Mouse (Mus musculus): ENCODE data around the gene Kat6b. TPM values are rescaled to one million over a fixed set of nuclear protein-coding genes. Genes with fewer than 3 reads are reported as not detected.

Kat6b gene
- polyA plus RNA-seq, 1 experiment, result 9.5 TPM

DNA sequence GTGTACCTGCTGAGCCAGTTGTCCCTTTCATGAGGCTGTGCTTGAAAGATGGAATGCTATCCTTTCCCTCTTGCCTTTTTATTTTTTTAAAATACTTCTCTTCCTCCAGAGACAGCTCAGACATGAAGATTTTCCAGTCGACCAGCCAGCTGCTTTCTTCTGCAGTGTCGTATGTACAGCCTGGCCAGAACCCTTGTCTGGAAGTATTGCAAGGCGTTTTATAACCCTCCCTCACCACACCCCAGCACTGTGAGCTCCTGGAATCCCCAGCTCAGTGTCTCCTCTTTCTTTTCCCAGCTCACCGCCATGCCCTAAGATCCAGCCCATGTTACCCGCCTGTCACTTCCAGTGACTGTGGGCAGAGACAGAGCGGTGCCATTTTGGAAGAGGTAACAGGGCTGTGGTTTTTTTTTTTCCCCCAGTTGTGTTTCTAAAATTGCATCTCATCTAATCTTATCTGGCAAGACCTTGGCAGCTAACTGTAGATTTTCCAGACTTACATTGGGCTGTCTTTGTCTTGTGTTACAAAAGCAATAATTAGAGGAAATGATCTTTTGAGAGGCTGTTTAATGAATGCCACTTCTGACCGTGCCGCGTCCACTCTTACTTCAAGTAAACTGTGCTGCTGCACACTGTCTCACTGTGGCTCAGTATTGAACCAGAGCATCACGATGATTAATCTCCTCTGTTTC is 77.4 kb downstream of the Kat6b start:
- Histone ChIP-seq H3K36me3 (ENCODE audit: control insufficient read depth, insufficient read depth, low read length) (no peaks in the 10 kb centered on the region), H3K4me3 (ENCODE audit: insufficient read depth, low read depth, low read length) (no peak overlapping the region), H3K27ac (ENCODE audit: insufficient read depth, low read depth, low read length) (no peak overlapping the region), H3K4me1 (ENCODE audit: control insufficient read depth, insufficient read depth, low read length) (peaks cover 4% of the 10 kb centered on the region; the same call in 1 of the 2 replicates), H3K27me3 (replicated peaks; ENCODE audit: control insufficient read depth, insufficient read depth, low read length) (no peaks in the 10 kb centered on the region)
- TF ChIP-seq POLR2A (IDR thresholded peaks at IDR 0.05; ENCODE audit: low read depth, low read length), result no peak
- no peak for TF ChIP-seq CTCF (conservative IDR thresholded peaks at IDR 0.05; ENCODE audit: insufficient read depth, insufficient read length, low read depth, low read length)
- WGBS, result 52% methylated on average over 10 of the region's 10 CpGs
- DNase-seq, result no peak

DNA sequence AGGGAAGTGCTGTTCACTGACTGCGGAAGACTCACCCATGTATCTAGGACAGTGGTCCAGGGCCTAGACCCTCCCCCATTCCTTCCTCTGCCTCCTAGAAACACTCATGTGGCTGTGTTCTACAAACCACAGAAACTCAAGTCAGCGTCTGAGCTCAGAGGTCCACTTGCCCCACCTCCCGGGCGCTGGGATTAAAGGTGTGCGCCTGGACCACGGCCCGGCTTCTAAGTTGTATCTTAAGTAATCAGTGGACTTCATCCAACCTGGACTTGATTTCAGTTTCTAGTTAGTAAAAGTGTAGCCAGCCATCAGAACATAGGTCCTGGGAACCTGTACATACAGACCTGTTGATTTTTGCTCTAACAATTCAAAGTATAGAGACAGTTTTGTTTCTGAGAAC is 78.2 kb downstream of the Kat6b start:
- peak; percentile 78 for DNase-seq
- TF ChIP-seq CTCF (conservative IDR thresholded peaks at IDR 0.05; ENCODE audit: insufficient read depth, insufficient read length, low read depth, low read length), result peak; percentile 21; the same call in 1 of the 2 replicates
- no peak for TF ChIP-seq POLR2A (IDR thresholded peaks at IDR 0.05; ENCODE audit: low read depth, low read length)
- H3K27ac ChIP-seq (ENCODE audit: insufficient read depth, low read depth, low read length), result no peak overlapping the region

GRCm38 (mm10) chr14:21560481-21561209 is 79.4 kb downstream of the Kat6b start:
- Histone ChIP-seq H3K27ac (ENCODE audit: insufficient read depth, low read depth, low read length) (no peak overlapping the region), H3K4me1 (ENCODE audit: control insufficient read depth, insufficient read depth, low read length) (peaks cover 4% of the 10 kb centered on the region; the same call in 1 of the 2 replicates), H3K27me3 (replicated peaks; ENCODE audit: control insufficient read depth, insufficient read depth, low read length) (no peaks in the 10 kb centered on the region), H3K4me3 (ENCODE audit: insufficient read depth, low read depth, low read length) (no peak overlapping the region), H3K36me3 (ENCODE audit: control insufficient read depth, insufficient read depth, low read length) (no peaks in the 10 kb centered on the region)
- TF ChIP-seq POLR2A (IDR thresholded peaks at IDR 0.05; ENCODE audit: low read depth, low read length) (no peak), CTCF (conservative IDR thresholded peaks at IDR 0.05; ENCODE audit: insufficient read depth, insufficient read length, low read depth, low read length) (no peak)
- no peak for DNase-seq
- WGBS, result 88% methylated on average over 11 of the region's 11 CpGs

More for the DNA sequence above, 78.2 kb downstream of the Kat6b start:
- peaks cover 4% of the 10 kb centered on the region; the same call in 1 of the 2 replicates for H3K4me1 ChIP-seq (ENCODE audit: control insufficient read depth, insufficient read depth, low read length)
- H3K27me3 ChIP-seq (replicated peaks; ENCODE audit: control insufficient read depth, insufficient read depth, low read length), result no peaks in the 10 kb centered on the region
- no peak overlapping the region for H3K4me3 ChIP-seq (ENCODE audit: insufficient read depth, low read depth, low read length)
- 59% methylated on average over 7 of the region's 7 CpGs for WGBS
- H3K36me3 ChIP-seq (ENCODE audit: control insufficient read depth, insufficient read depth, low read length), result no peaks in the 10 kb centered on the region

DNA sequence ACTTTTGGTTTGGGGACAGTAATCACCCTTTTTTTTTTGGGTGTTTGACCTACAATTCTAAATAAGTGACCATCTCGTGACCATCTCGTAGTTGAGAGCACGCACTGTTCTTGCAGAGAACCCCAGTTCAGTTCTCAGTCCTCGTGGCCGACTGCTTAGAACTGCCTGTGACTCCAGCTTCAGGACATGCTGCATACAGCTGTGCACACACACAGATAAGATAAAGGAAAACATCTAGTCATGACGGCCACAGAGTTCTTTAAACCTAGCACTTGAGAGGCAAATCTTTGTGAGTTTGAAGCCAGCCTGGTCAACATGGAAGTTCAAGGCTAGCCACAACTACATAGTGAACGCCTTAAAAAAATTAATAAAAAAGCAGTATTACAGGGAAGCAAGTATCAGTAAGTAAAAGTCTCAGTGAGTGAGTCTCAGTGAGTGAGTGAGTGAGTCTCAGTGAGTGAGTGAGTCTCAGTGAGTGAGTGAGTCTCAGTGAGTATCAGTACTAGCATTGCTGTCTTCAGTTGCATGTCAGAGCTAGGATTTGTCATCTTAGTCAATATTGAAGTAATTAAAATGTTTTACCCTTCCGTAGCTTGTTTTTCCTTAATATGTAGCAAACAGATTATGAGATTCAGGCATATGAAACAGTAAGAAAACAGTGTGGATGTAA is 80.3 kb downstream of the Kat6b start:
- Histone ChIP-seq H3K36me3 (ENCODE audit: control insufficient read depth, insufficient read depth, low read length) (no peaks in the 10 kb centered on the region), H3K27ac (ENCODE audit: insufficient read depth, low read depth, low read length) (no peak overlapping the region), H3K27me3 (replicated peaks; ENCODE audit: control insufficient read depth, insufficient read depth, low read length) (no peaks in the 10 kb centered on the region), H3K4me1 (ENCODE audit: control insufficient read depth, insufficient read depth, low read length) (peaks cover 4% of the 10 kb centered on the region; the same call in 1 of the 2 replicates), H3K4me3 (ENCODE audit: insufficient read depth, low read depth, low read length) (no peak overlapping the region)
- 89% methylated on average over 8 of the region's 8 CpGs for WGBS
- no peak for TF ChIP-seq CTCF (conservative IDR thresholded peaks at IDR 0.05; ENCODE audit: insufficient read depth, insufficient read length, low read depth, low read length)
- no peak for TF ChIP-seq POLR2A (IDR thresholded peaks at IDR 0.05; ENCODE audit: low read depth, low read length)
- no peak for DNase-seq

GRCm38 (mm10) chr14:21563584-21564118 is 82.4 kb downstream of the Kat6b start:
- no peak for DNase-seq
- H3K27me3 ChIP-seq (replicated peaks; ENCODE audit: control insufficient read depth, insufficient read depth, low read length), result no peaks in the 10 kb centered on the region

GRCm38 (mm10) chr14:21565541-21566353 is 84.5 kb downstream of the Kat6b start:
- Histone ChIP-seq H3K27ac (ENCODE audit: insufficient read depth, low read depth, low read length) (no peak overlapping the region), H3K4me1 (ENCODE audit: control insufficient read depth, insufficient read depth, low read length) (no peaks in the 10 kb centered on the region), H3K27me3 (replicated peaks; ENCODE audit: control insufficient read depth, insufficient read depth, low read length) (no peaks in the 10 kb centered on the region), H3K36me3 (ENCODE audit: control insufficient read depth, insufficient read depth, low read length) (no peaks in the 10 kb centered on the region), H3K4me3 (ENCODE audit: insufficient read depth, low read depth, low read length) (no peak overlapping the region)
- WGBS, result 78% methylated on average over 10 of the region's 10 CpGs
- TF ChIP-seq POLR2A (IDR thresholded peaks at IDR 0.05; ENCODE audit: low read depth, low read length) (no peak), CTCF (conservative IDR thresholded peaks at IDR 0.05; ENCODE audit: insufficient read depth, insufficient read length, low read depth, low read length) (no peak)
- DNase-seq, result no peak

More at GRCm38 (mm10) chr14:21563584-21564118, 82.4 kb downstream of the Kat6b start:
- H3K4me3 ChIP-seq (ENCODE audit: insufficient read depth, low read depth, low read length), result no peak overlapping the region
- peaks cover 2% of the 10 kb centered on the region; the same call in 1 of the 2 replicates for H3K4me1 ChIP-seq (ENCODE audit: control insufficient read depth, insufficient read depth, low read length)
- H3K36me3 ChIP-seq (ENCODE audit: control insufficient read depth, insufficient read depth, low read length), result no peaks in the 10 kb centered on the region
- no peak for TF ChIP-seq POLR2A (IDR thresholded peaks at IDR 0.05; ENCODE audit: low read depth, low read length)
- no peak for TF ChIP-seq CTCF (conservative IDR thresholded peaks at IDR 0.05; ENCODE audit: insufficient read depth, insufficient read length, low read depth, low read length)
- no peak overlapping the region for H3K27ac ChIP-seq (ENCODE audit: insufficient read depth, low read depth, low read length)
- 65% methylated on average over 4 of the region's 4 CpGs for WGBS

Measured in kidney, adult 2 months (tissue).